Mouse (Mus musculus): ENCODE data around the gene Kcnq2. TPM values are rescaled to one million over a fixed set of nuclear protein-coding genes. Genes with fewer than 3 reads are reported as not detected.
A peak's percentile ranks its signal among the peaks of the same experiment; 100 is the strongest.

Kcnq2 gene
- polyA plus RNA-seq, 1 experiment from 2014 or later = 28.6 TPM

- H3K4me2 ChIP-seq = no peak overlapping the region
- H3K9me3 ChIP-seq = no peaks in the 10 kb centered on the region
- no peaks in the 10 kb centered on the region for H3K36me3 ChIP-seq (replicated peaks)
- no peak for ATAC-seq (ENCODE audit: low FRiP score)
- no peaks in the 10 kb centered on the region for H3K27me3 ChIP-seq
- 82% methylated on average over 9 of the region's 9 CpGs for WGBS
- H3K9ac ChIP-seq = no peak overlapping the region
- H3K4me1 ChIP-seq = peaks cover 15% of the 10 kb centered on the region
- H3K4me3 ChIP-seq (replicated peaks) = no peak overlapping the region
- H3K27ac ChIP-seq = no peak overlapping the region
Observed at GRCm38 (mm10) chr2:181048986-181049385, 86.1 kb downstream of the Kcnq2 start.

GRCm38 (mm10) chr2:181048252-181048945 lies 86.7 kb downstream of the Kcnq2 start:
- no peak for ATAC-seq (ENCODE audit: low FRiP score)
- no peak overlapping the region for H3K4me3 ChIP-seq (replicated peaks)
- 81% methylated on average over 7 of the region's 7 CpGs for WGBS

GRCm38 (mm10) chr2:181044001-181044400 lies 91.1 kb downstream of the Kcnq2 start:
- 2% methylated on average over 3 of the region's 3 CpGs for WGBS
- no peak overlapping the region for H3K4me3 ChIP-seq (replicated peaks)
- no peak overlapping the region for H3K4me2 ChIP-seq
- no peaks in the 10 kb centered on the region for H3K9me3 ChIP-seq
- peak; percentile 51 for ATAC-seq (ENCODE audit: low FRiP score)
- peaks cover 25% of the 10 kb centered on the region for H3K27me3 ChIP-seq
- H3K4me1 ChIP-seq = peaks cover 53% of the 10 kb centered on the region
- H3K9ac ChIP-seq = no peak overlapping the region
- H3K36me3 ChIP-seq (replicated peaks) = no peaks in the 10 kb centered on the region
- peak overlapping the region; percentile 78 for H3K27ac ChIP-seq

More at GRCm38 (mm10) chr2:181048252-181048945, 86.7 kb downstream of the Kcnq2 start:
- Histone ChIP-seq H3K4me2 (no peak overlapping the region), H3K36me3 (replicated peaks) (no peaks in the 10 kb centered on the region), H3K9me3 (no peaks in the 10 kb centered on the region), H3K27ac (no peak overlapping the region), H3K9ac (no peak overlapping the region), H3K27me3 (no peaks in the 10 kb centered on the region), H3K4me1 (peaks cover 21% of the 10 kb centered on the region)

- no peak within 1 kb of the TSS for H3K4me2 ChIP-seq
- 50% methylated on average over 3 of the region's 3 CpGs for WGBS
- H3K9me3 ChIP-seq = no peaks in the 10 kb centered on the region
- peaks cover 31% of the 10 kb centered on the region for H3K27me3 ChIP-seq
- H3K4me3 ChIP-seq (replicated peaks) = no peak within 1 kb of the TSS
- ATAC-seq (ENCODE audit: low FRiP score) = no peak
- no peaks in the 10 kb centered on the region for H3K36me3 ChIP-seq (replicated peaks)
- H3K4me1 ChIP-seq = peaks cover 58% of the 10 kb centered on the region
- H3K27ac ChIP-seq = peak within 1 kb of the TSS; percentile 78
- peak within 1 kb of the TSS; percentile 12; the same call in 1 of the 2 replicates for H3K9ac ChIP-seq
Observed at GRCm38 (mm10) chr2:181043437-181043836, 91.7 kb downstream of the Kcnq2 start, which contains the start of gene Chrna4. Gene Chrna4 (minus strand): TSS chr2:181043546.

GRCm38 (mm10) chr2:181042376-181042775 lies 92.7 kb downstream of the Kcnq2 start:
- Histone ChIP-seq H3K9me3 (no peaks in the 10 kb centered on the region), H3K36me3 (replicated peaks) (no peaks in the 10 kb centered on the region), H3K4me1 (peaks cover 64% of the 10 kb centered on the region), H3K27me3 (peaks cover 41% of the 10 kb centered on the region), H3K4me2 (no peak overlapping the region), H3K9ac (no peak overlapping the region; the same call in 1 of the 2 replicates), H3K27ac (peak overlapping the region; percentile 78), H3K4me3 (replicated peaks) (no peak overlapping the region)
- ATAC-seq (ENCODE audit: low FRiP score) = peak; percentile 30; the same call in 1 of the 2 replicates

GRCm38 (mm10) chr2:181041941-181042340 lies 93.2 kb downstream of the Kcnq2 start:
- H3K9ac ChIP-seq = no peak overlapping the region; the same call in 1 of the 2 replicates
- H3K4me1 ChIP-seq = peaks cover 65% of the 10 kb centered on the region
- no peak overlapping the region for H3K4me2 ChIP-seq

GRCm38 (mm10) chr2:181039356-181039680 lies 95.8 kb downstream of the Kcnq2 start:
- peaks cover 58% of the 10 kb centered on the region for H3K4me1 ChIP-seq
- no peaks in the 10 kb centered on the region for H3K9me3 ChIP-seq
- H3K27ac ChIP-seq = no peak overlapping the region
- peak overlapping the region; percentile 67 for H3K4me3 ChIP-seq (replicated peaks)
- no peak for ATAC-seq (ENCODE audit: low FRiP score)
- H3K9ac ChIP-seq = peak overlapping the region; percentile 72
- H3K27me3 ChIP-seq = peaks cover 47% of the 10 kb centered on the region
- under 1% methylated on average over 16 of the region's 16 CpGs for WGBS
- peak overlapping the region; percentile 91 for H3K4me2 ChIP-seq
- no peaks in the 10 kb centered on the region for H3K36me3 ChIP-seq (replicated peaks)

More at GRCm38 (mm10) chr2:181041941-181042340, 93.2 kb downstream of the Kcnq2 start:
- Histone ChIP-seq H3K27ac (peak overlapping the region; percentile 78; the same call in 1 of the 2 replicates), H3K9me3 (no peaks in the 10 kb centered on the region), H3K27me3 (peaks cover 45% of the 10 kb centered on the region), H3K36me3 (replicated peaks) (no peaks in the 10 kb centered on the region), H3K4me3 (replicated peaks) (no peak overlapping the region)
- under 1% methylated on average over 7 of the region's 7 CpGs for WGBS
- peak; percentile 4; the same call in 1 of the 2 replicates for ATAC-seq (ENCODE audit: low FRiP score)

GRCm38 (mm10) chr2:181038644-181039355 lies 96.3 kb downstream of the Kcnq2 start:
- Histone ChIP-seq H3K4me3 (replicated peaks) (peak overlapping the region; percentile 67), H3K36me3 (replicated peaks) (no peaks in the 10 kb centered on the region), H3K27me3 (peaks cover 47% of the 10 kb centered on the region), H3K27ac (peak overlapping the region; percentile 43; the same call in 1 of the 2 replicates), H3K4me2 (peak overlapping the region; percentile 91), H3K9me3 (no peaks in the 10 kb centered on the region), H3K9ac (peak overlapping the region; percentile 72), H3K4me1 (peaks cover 53% of the 10 kb centered on the region)
- WGBS = under 1% methylated on average over 51 of the region's 63 CpGs
- ATAC-seq (ENCODE audit: low FRiP score) = peak; percentile 66

GRCm38 (mm10) chr2:181036561-181036960 lies 98.5 kb downstream of the Kcnq2 start:
- no peak for ATAC-seq (ENCODE audit: low FRiP score)
- Histone ChIP-seq H3K4me2 (no peak overlapping the region), H3K9me3 (no peaks in the 10 kb centered on the region), H3K27me3 (peaks cover 47% of the 10 kb centered on the region), H3K4me3 (replicated peaks) (no peak overlapping the region), H3K27ac (no peak overlapping the region), H3K4me1 (peaks cover 31% of the 10 kb centered on the region), H3K9ac (no peak overlapping the region), H3K36me3 (replicated peaks) (no peaks in the 10 kb centered on the region)
- WGBS = 85% methylated on average over 6 of the region's 6 CpGs

- Histone ChIP-seq H3K4me3 (replicated peaks) (no peak overlapping the region), H3K4me1 (peaks cover 28% of the 10 kb centered on the region), H3K27ac (no peak overlapping the region), H3K9me3 (no peaks in the 10 kb centered on the region), H3K9ac (no peak overlapping the region), H3K36me3 (replicated peaks) (no peaks in the 10 kb centered on the region), H3K4me2 (no peak overlapping the region), H3K27me3 (peaks cover 33% of the 10 kb centered on the region)
- WGBS = 91% methylated on average over 7 of the region's 7 CpGs
- no peak for ATAC-seq (ENCODE audit: low FRiP score)
Observed at GRCm38 (mm10) chr2:181035186-181035585, 99.9 kb downstream of the Kcnq2 start.

- H3K36me3 ChIP-seq (replicated peaks) = 0 out of 2 replicates have a peak, but pooled peaks cover under 1% of the 10 kb centered on the region
- no peak overlapping the region for H3K4me3 ChIP-seq (replicated peaks)
- 73% methylated on average over 6 of the region's 6 CpGs for WGBS
- no peaks in the 10 kb centered on the region for H3K9me3 ChIP-seq
- peaks cover 11% of the 10 kb centered on the region for H3K4me1 ChIP-seq
- no peak overlapping the region for H3K27ac ChIP-seq
- H3K27me3 ChIP-seq = peaks cover 16% of the 10 kb centered on the region
- H3K4me2 ChIP-seq = no peak overlapping the region
- H3K9ac ChIP-seq = no peak overlapping the region
- no peak for ATAC-seq (ENCODE audit: low FRiP score)
Observed at GRCm38 (mm10) chr2:181033310-181033709, 101.8 kb downstream of the Kcnq2 start.

- peaks cover 7% of the 10 kb centered on the region for H3K27me3 ChIP-seq
- H3K9ac ChIP-seq = no peak overlapping the region
- no peaks in the 10 kb centered on the region for H3K9me3 ChIP-seq
- H3K4me3 ChIP-seq (replicated peaks) = no peak overlapping the region
- 0 out of 2 replicates have a peak, but pooled peaks cover 7% of the 10 kb centered on the region for H3K36me3 ChIP-seq (replicated peaks)
- 60% methylated on average over 5 of the region's 5 CpGs for WGBS
- no peak overlapping the region for H3K4me2 ChIP-seq
- ATAC-seq (ENCODE audit: low FRiP score) = peak; percentile 57; the same call in 1 of the 2 replicates
- H3K27ac ChIP-seq = no peak overlapping the region
- H3K4me1 ChIP-seq = peaks cover 2% of the 10 kb centered on the region
Observed at GRCm38 (mm10) chr2:181032407-181032806, 102.7 kb downstream of the Kcnq2 start.

Measured in forebrain, embryonic 12.5 days (tissue).